In genomic region chr11:105990231-105990630, GRCm38 (mm10) we compare ENCODE assay signal across 15 mouse cellular contexts. TPM values are rescaled to one million over a fixed set of nuclear protein-coding genes. Genes with fewer than 3 reads are reported as not detected.
DNase-seq lines count a peak whose midpoint lies in the region; ATAC-seq and TF ChIP-seq lines count a peak whose summit lies in the region.
"Had no signal": no experiment of that assay in that cellular context is flagged by ENCODE, and none has a peak within 500 bp of the region (broad histone marks: within the 10 kb centered on the region; RNA-seq: fewer than 3 reads in every experiment).

No protein-coding gene starts in this region.

- no peaks in the 10 kb centered on the region for H3K36me3 ChIP-seq in liver, embryonic 14.5 days (replicated peaks; ENCODE audit: control insufficient read depth, insufficient read depth, low read depth)
- H3K36me3 ChIP-seq in limb, embryonic 10.5 days: no peaks in the 10 kb centered on the region
- H3K36me3 ChIP-seq: forebrain, embryonic 12.5 days had no signal

- peak; percentile 52; the same call in 1 of the 2 replicates for ATAC-seq in liver, embryonic 14.5 days (ENCODE audit: insufficient read depth)

- no peaks in the 10 kb centered on the region for H3K9me3 ChIP-seq in liver, embryonic 14.5 days (ENCODE audit: control insufficient read depth, low read length)
- no peaks in the 10 kb centered on the region for H3K9me3 ChIP-seq in limb, embryonic 10.5 days (replicated peaks)
- H3K9me3 ChIP-seq: forebrain, embryonic 12.5 days had no signal

- no peak for TF ChIP-seq EP300 in liver, embryonic 14.5 days (IDR thresholded peaks at IDR 0.05; ENCODE audit: low read depth)

- H3K27me3 ChIP-seq in liver, embryonic 14.5 days (ENCODE audit: control insufficient read depth, insufficient read depth, low read length): no peaks in the 10 kb centered on the region; the same call in 1 of the 2 replicates
- no peaks in the 10 kb centered on the region for H3K27me3 ChIP-seq in limb, embryonic 10.5 days (ENCODE audit: low read depth, poor library complexity, severe bottlenecking)
- H3K27me3 ChIP-seq: forebrain, embryonic 12.5 days had no signal

- TF ChIP-seq CTCF in liver, embryonic 14.5 days (IDR thresholded peaks at IDR 0.05; ENCODE audit: low read depth): no peak
- no peak for TF ChIP-seq CTCF in layer of hippocampus, adult 2 months (conservative IDR thresholded peaks at IDR 0.05)

- intact Hi-C loops in gastrocnemius, postnatal 14 days (cut with DNase I; ENCODE audit: low total_unique reads): no loop called here

- peaks cover 0 to 2% of the 10 kb centered on the region in 2 experiments; a peak in 1 of 4 replicates for H3K4me1 ChIP-seq in liver, embryonic 14.5 days (replicated peaks; ENCODE audit: control insufficient read depth in 2 of 2, insufficient read depth in 2 of 2, low read length in 1 of 2)
- H3K4me1 ChIP-seq in limb, embryonic 10.5 days: 0 out of 2 replicates have a peak, but pooled peaks cover 3% of the 10 kb centered on the region
- H3K4me1 ChIP-seq: forebrain, embryonic 12.5 days had no signal

- no peak overlapping the region for H3K4me2 ChIP-seq in liver, embryonic 14.5 days (ENCODE audit: low read depth)
- H3K4me2 ChIP-seq: forebrain, embryonic 12.5 days had no signal

- DNase-seq in adrenal gland, postnatal 10 days: peak; percentile 51
- DNase-seq in adrenal gland, postnatal 25 days: no peak
- peak; percentile 8 for DNase-seq in NIH3T3 (ENCODE audit: low read depth)
- DNase-seq in liver, embryonic 14.5 days (ENCODE audit: low read depth in 3 of 3, low spot score in 3 of 3): peak in 2 of 3 experiments; percentile 11 to 13
- DNase-seq in lung, postnatal 36 days: peak; percentile 70
- DNase-seq in gastrocnemius, postnatal 14 days: no peak
- DNase-seq in layer of hippocampus, adult 2 months (ENCODE audit: low spot score in 2 of 2): no peak
- DNase-seq in limb, embryonic 10.5 days (ENCODE audit: low spot score): no peak
- DNase-seq: heart, adult 2 months; layer of hippocampus, adult 9-11 months had no signal

- no peak overlapping the region for H3K4me3 ChIP-seq in liver, embryonic 14.5 days (ENCODE audit: insufficient read depth in 1 of 2, low read depth in 2 of 2, low read length in 2 of 2)
- H3K4me3 ChIP-seq in layer of hippocampus, adult 2 months: no peak overlapping the region
- no peak overlapping the region for H3K4me3 ChIP-seq in limb, embryonic 10.5 days
- H3K4me3 ChIP-seq: forebrain, embryonic 12.5 days; heart, adult 2 months had no signal

- H3K9ac ChIP-seq in liver, embryonic 14.5 days (replicated peaks): no peak overlapping the region
- H3K9ac ChIP-seq: forebrain, embryonic 12.5 days had no signal

- H3K27ac ChIP-seq in liver, embryonic 14.5 days: no peak overlapping the region
- H3K27ac ChIP-seq in layer of hippocampus, adult 2 months: no peak overlapping the region
- no peak overlapping the region for H3K27ac ChIP-seq in limb, embryonic 10.5 days
- H3K27ac ChIP-seq: forebrain, embryonic 12.5 days; heart, adult 2 months had no signal

- WGBS in liver, embryonic 14.5 days (ENCODE audit: insufficient replicate concordance): 2% methylated on average over 2 of the region's 2 CpGs
- WGBS in limb, embryonic 10.5 days: 67% methylated on average over 2 of the region's 2 CpGs

RNA-seq across cellular contexts. Expression of gene Ace3, which starts 4.2 kb away (rescaled TPM):
- total RNA-seq in adrenal gland, postnatal 10 days (2021): not detected
- total RNA-seq in adrenal gland, postnatal 25 days (2021): not detected in 2 replicates
- polyA plus RNA-seq in liver, embryonic 14.5 days (2012; rRNA removed): not detected in 2 replicates
- polyA plus RNA-seq in liver, embryonic 14.5 days (2014; fragmentation: Nextera tagmentation; extraction: Ambion mirVana): not detected in 2 replicates
- total RNA-seq in gastrocnemius, postnatal 14 days (2021): not detected
- total RNA-seq in layer of hippocampus, adult 2 months (2021): not detected
- polyA plus RNA-seq in limb, embryonic 10.5 days (2016; fragmentation: Nextera tagmentation; extraction: Ambion mirVana): not detected in 2 replicates
- total RNA-seq: heart, adult 2 months; heart, postnatal 25 days; left cerebral cortex, postnatal 36 days had no signal
- polyA plus RNA-seq: embryonic facial prominence, embryonic 14.5 days; forebrain, embryonic 12.5 days; heart, adult 2 months; small intestine, adult 2 months had no signal

RNA-seq across cellular contexts. Expression of gene Kcnh6, which starts 17.7 kb away (rescaled TPM):
- under 1 TPM; 0.24 to 0.61 TPM for total RNA-seq in adrenal gland, postnatal 10 days (2021)
- total RNA-seq in adrenal gland, postnatal 25 days (2021): 0.21 TPM in 1 of 2 replicates, not detected in the other
- 0.01 TPM in 2 replicates for polyA plus RNA-seq in liver, embryonic 14.5 days (2012; rRNA removed)
- polyA plus RNA-seq in liver, embryonic 14.5 days (2014; fragmentation: Nextera tagmentation; extraction: Ambion mirVana): not detected in 2 replicates
- not detected for total RNA-seq in gastrocnemius, postnatal 14 days (2021)
- 1 to 10 TPM; 1.1 to 1.4 TPM for total RNA-seq in layer of hippocampus, adult 2 months (2021)
- 0.24 and 0.36 TPM in 2 replicates for polyA plus RNA-seq in limb, embryonic 10.5 days (2016; fragmentation: Nextera tagmentation; extraction: Ambion mirVana)
- total RNA-seq: heart, adult 2 months had no signal

RNA-seq across cellular contexts. Expression of gene Ace, which starts 22.5 kb away (rescaled TPM):
- total RNA-seq in adrenal gland, postnatal 10 days (2021): 10 to 100 TPM; 12.9 to 15.4 TPM
- total RNA-seq in adrenal gland, postnatal 25 days (2021): 7.3 and 8.2 TPM in 2 replicates
- polyA plus RNA-seq in liver, embryonic 14.5 days (2012; rRNA removed): 0.07 and 0.08 TPM in 2 replicates
- not detected in 2 replicates for polyA plus RNA-seq in liver, embryonic 14.5 days (2014; fragmentation: Nextera tagmentation; extraction: Ambion mirVana)
- total RNA-seq in gastrocnemius, postnatal 14 days (2021): 10 to 100 TPM; 46.2 to 48.3 TPM
- 1 to 10 TPM; 6.4 to 6.8 TPM for total RNA-seq in layer of hippocampus, adult 2 months (2021)
- polyA plus RNA-seq in limb, embryonic 10.5 days (2016; fragmentation: Nextera tagmentation; extraction: Ambion mirVana): 0.08 and 0.16 TPM in 2 replicates

RNA-seq across cellular contexts. Expression of gene Cyb561, which starts 37.1 kb away (rescaled TPM):
- 100 to 1,000 TPM; 123 to 140 TPM for total RNA-seq in adrenal gland, postnatal 10 days (2021)
- total RNA-seq in adrenal gland, postnatal 25 days (2021): 124 and 195 TPM in 2 replicates
- 0.69 and 0.85 TPM in 2 replicates for polyA plus RNA-seq in liver, embryonic 14.5 days (2012; rRNA removed)
- polyA plus RNA-seq in liver, embryonic 14.5 days (2014; fragmentation: Nextera tagmentation; extraction: Ambion mirVana): 1.1 and 2.1 TPM in 2 replicates
- total RNA-seq in gastrocnemius, postnatal 14 days (2021): 1 to 10 TPM; 6.4 to 8.2 TPM
- total RNA-seq in layer of hippocampus, adult 2 months (2021): 10 to 100 TPM; 47.3 to 49.6 TPM
- polyA plus RNA-seq in limb, embryonic 10.5 days (2016; fragmentation: Nextera tagmentation; extraction: Ambion mirVana): 6.2 and 7.1 TPM in 2 replicates

RNA-seq across cellular contexts. Expression of gene Dcaf7, which starts 46.4 kb away (rescaled TPM):
- total RNA-seq in adrenal gland, postnatal 10 days (2021): 10 to 100 TPM; 54.3 to 56.1 TPM
- 43.7 and 58.4 TPM in 2 replicates for total RNA-seq in adrenal gland, postnatal 25 days (2021)
- polyA plus RNA-seq in liver, embryonic 14.5 days (2012; rRNA removed): 15.4 and 15.5 TPM in 2 replicates
- 21.6 and 25.9 TPM in 2 replicates for polyA plus RNA-seq in liver, embryonic 14.5 days (2014; fragmentation: Nextera tagmentation; extraction: Ambion mirVana)
- 10 to 100 TPM; 31.4 to 34.0 TPM for total RNA-seq in gastrocnemius, postnatal 14 days (2021)
- 100 to 1,000 TPM; 138 to 143 TPM for total RNA-seq in layer of hippocampus, adult 2 months (2021)
- 85.5 and 95.1 TPM in 2 replicates for polyA plus RNA-seq in limb, embryonic 10.5 days (2016; fragmentation: Nextera tagmentation; extraction: Ambion mirVana)

Comparison
In these comparisons a context has a peak if more than half of its experiments do, and no peak if none do; other contexts are left out.
1. DNase-seq: peak in adrenal gland, postnatal 10 days (single experiment), NIH3T3 (single experiment), liver, embryonic 14.5 days (2 of 3) and lung, postnatal 36 days (single experiment); none in adrenal gland, postnatal 25 days (single experiment), gastrocnemius, postnatal 14 days (single experiment), layer of hippocampus, adult 2 months (0 of 2) and limb, embryonic 10.5 days (single experiment).